Mouse (Mus musculus): ENCODE measurements around the gene Pusl1.

The Pusl1 gene

GRCm38 (mm10) chr4:155891551-155892001, at the start of gene Pusl1, which contains the start of gene Acap3:
Gene Pusl1, minus strand, starts transcription at chr4:155891781.
Gene Acap3, plus strand, starts transcription at chr4:155891822.
- peak; percentile 93 for DNase-seq (ENCODE audit: low spot score in 2 of 2)

- no peak for DNase-seq (ENCODE audit: low spot score in 2 of 2)
Observed at GRCm38 (mm10) chr4:155932031-155932430, 40.5 kb upstream of the Pusl1 start.

GRCm38 (mm10) chr4:155908751-155909150, 17.2 kb upstream of the Pusl1 start:
- DNase-seq (ENCODE audit: low spot score in 2 of 2): peak in 1 of 2 experiments; percentile 4

GRCm38 (mm10) chr4:155908281-155908680, 16.7 kb upstream of the Pusl1 start:
- peak in 1 of 2 experiments; percentile 3 for DNase-seq (ENCODE audit: low spot score in 2 of 2)

- peak in 1 of 2 experiments; percentile 2 for DNase-seq (ENCODE audit: low spot score in 2 of 2)
Observed at GRCm38 (mm10) chr4:155907003-155907402, 15.4 kb upstream of the Pusl1 start.

GRCm38 (mm10) chr4:155906125-155906524, 14.5 kb upstream of the Pusl1 start:
- peak; percentile 2 to 3 for DNase-seq (ENCODE audit: low spot score in 2 of 2)

GRCm38 (mm10) chr4:155905634-155906033, 14.1 kb upstream of the Pusl1 start:
- no peak for DNase-seq (ENCODE audit: low spot score in 2 of 2)

- peak; percentile 8 for DNase-seq (ENCODE audit: low spot score in 2 of 2)
Observed at GRCm38 (mm10) chr4:155904318-155905102, 12.9 kb upstream of the Pusl1 start.

- DNase-seq (ENCODE audit: low spot score in 2 of 2): peak in 1 of 2 experiments; percentile 3
Observed at GRCm38 (mm10) chr4:155903246-155903645, 11.7 kb upstream of the Pusl1 start.

- peak; percentile 32 to 52 for DNase-seq (ENCODE audit: low spot score in 2 of 2)
Observed at GRCm38 (mm10) chr4:155901205-155901604, 9.6 kb upstream of the Pusl1 start.

- DNase-seq (ENCODE audit: low spot score in 2 of 2): peak in 1 of 2 experiments; percentile 3
Observed at GRCm38 (mm10) chr4:155899355-155899754, 7.8 kb upstream of the Pusl1 start.

GRCm38 (mm10) chr4:155898318-155898717, 6.7 kb upstream of the Pusl1 start:
- no peak for DNase-seq (ENCODE audit: low spot score in 2 of 2)

GRCm38 (mm10) chr4:155896461-155896860, 4.9 kb upstream of the Pusl1 start:
- DNase-seq (ENCODE audit: low spot score in 2 of 2): peak in 1 of 2 experiments; percentile 3

- DNase-seq (ENCODE audit: low spot score in 2 of 2): peak in 1 of 2 experiments; percentile 3
Observed at GRCm38 (mm10) chr4:155895826-155896225, 4.2 kb upstream of the Pusl1 start.

GRCm38 (mm10) chr4:155895216-155895615, 3.6 kb upstream of the Pusl1 start:
- peak; percentile 74 to 77 for DNase-seq (ENCODE audit: low spot score in 2 of 2)

GRCm38 (mm10) chr4:155894311-155894881, 2.8 kb upstream of the Pusl1 start:
- DNase-seq (ENCODE audit: low spot score in 2 of 2): peak; percentile 67

- peak; percentile 4 to 6 for DNase-seq (ENCODE audit: low spot score in 2 of 2)
Observed at GRCm38 (mm10) chr4:155893212-155893690, 1.7 kb upstream of the Pusl1 start.

GRCm38 (mm10) chr4:155892438-155893211, 1.0 kb upstream of the Pusl1 start:
- DNase-seq (ENCODE audit: low spot score in 2 of 2): peak; percentile 27 to 34

- DNase-seq (ENCODE audit: low spot score in 2 of 2): peak in 1 of 2 experiments; percentile 71
Observed at GRCm38 (mm10) chr4:155892017-155892416, 436 bp upstream of the Pusl1 start.

- DNase-seq (ENCODE audit: low spot score in 2 of 2): peak in 1 of 2 experiments; percentile 29
Observed at GRCm38 (mm10) chr4:155891011-155891471, 540 bp downstream of the Pusl1 start.

GRCm38 (mm10) chr4:155889316-155889715, 2.3 kb downstream of the Pusl1 start:
- peak in 1 of 2 experiments; percentile 3 for DNase-seq (ENCODE audit: low spot score in 2 of 2)

GRCm38 (mm10) chr4:155888181-155888580, 3.4 kb downstream of the Pusl1 start:
- peak in 1 of 2 experiments; percentile 3 for DNase-seq (ENCODE audit: low spot score in 2 of 2)

Measured in frontal cortex, postnatal 14 days (tissue).